Mouse (Mus musculus): ENCODE measurements around the gene 9830107B12Rik. TPM values are rescaled to one million over a fixed set of nuclear protein-coding genes. Genes with fewer than 3 reads are reported as not detected.
"Not testable (repeated sequence)": the region's sequence is repeated elsewhere in the genome, so short reads cannot be mapped to it uniquely, and the experiment has no call there.

Gene 9830107B12Rik
- 0.24 and 0.38 TPM in 2 replicates for polyA plus RNA-seq (2012; rRNA removed)

GRCm38 (mm10) chr17:48146120-48146519, at the start of gene 9830107B12Rik:
9830107B12Rik (minus strand) TSS chr17:48146268.
- Histone ChIP-seq H3K4me3 (ENCODE audit: low read depth, low read length) (no peak within 1 kb of the TSS; the same call in 1 of the 2 replicates), H3K4me1 (ENCODE audit: control insufficient read depth, insufficient read depth, insufficient read length, low read length) (no peaks in the 10 kb centered on the region), H3K27ac (ENCODE audit: insufficient read depth, low read depth, low read length) (no peak within 1 kb of the TSS), H3K27me3 (ENCODE audit: control insufficient read depth, insufficient read depth, low read length) (no peaks in the 10 kb centered on the region), H3K36me3 (ENCODE audit: control insufficient read depth, insufficient read depth, low read length) (no peaks in the 10 kb centered on the region)
- 75% methylated on average over 3 of the region's 3 CpGs for WGBS
- no peak for TF ChIP-seq CTCF (IDR thresholded peaks at IDR 0.05; ENCODE audit: extremely low read depth, insufficient read length, insufficient replicate concordance, low read depth, low read length)
- no peak for TF ChIP-seq POLR2A (IDR thresholded peaks at IDR 0.05; ENCODE audit: low read depth, low read length)

GRCm38 (mm10) chr17:48192366-48192765, 46.3 kb upstream of the 9830107B12Rik start:
- H3K4me1 ChIP-seq (ENCODE audit: control insufficient read depth, insufficient read depth, insufficient read length, low read length): no peaks in the 10 kb centered on the region
- WGBS: 65% methylated on average over 2 of the region's 2 CpGs
- TF ChIP-seq POLR2A (IDR thresholded peaks at IDR 0.05; ENCODE audit: low read depth, low read length): no peak
- no peak for TF ChIP-seq CTCF (IDR thresholded peaks at IDR 0.05; ENCODE audit: extremely low read depth, insufficient read length, insufficient replicate concordance, low read depth, low read length)
- H3K27ac ChIP-seq (ENCODE audit: insufficient read depth, low read depth, low read length): no peak overlapping the region
- no peak overlapping the region for H3K4me3 ChIP-seq (ENCODE audit: low read depth, low read length)
- H3K27me3 ChIP-seq (ENCODE audit: control insufficient read depth, insufficient read depth, low read length): no peaks in the 10 kb centered on the region
- H3K36me3 ChIP-seq (ENCODE audit: control insufficient read depth, insufficient read depth, low read length): no peaks in the 10 kb centered on the region

DNA sequence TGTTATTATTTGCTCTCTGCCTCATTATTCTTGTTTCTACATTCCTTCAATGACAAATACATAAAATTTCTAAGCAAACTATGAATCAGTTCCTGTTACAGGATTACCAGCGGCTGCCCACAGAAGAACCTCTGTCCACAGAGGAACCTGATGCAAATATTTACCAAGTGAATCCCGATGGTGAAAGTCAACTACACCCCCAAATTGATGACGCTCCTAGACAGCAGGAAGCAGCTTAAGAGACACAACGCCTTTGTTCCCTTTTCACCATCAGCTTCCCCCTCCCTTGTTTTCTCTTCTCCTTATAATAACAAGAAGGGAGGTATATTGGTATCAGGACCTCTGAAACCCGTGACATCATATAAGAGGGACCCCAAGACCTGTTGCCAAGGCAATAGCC, 39.2 kb upstream of the 9830107B12Rik start:
- Histone ChIP-seq H3K27ac (ENCODE audit: insufficient read depth, low read depth, low read length) (no peak overlapping the region), H3K36me3 (ENCODE audit: control insufficient read depth, insufficient read depth, low read length) (no peaks in the 10 kb centered on the region), H3K27me3 (ENCODE audit: control insufficient read depth, insufficient read depth, low read length) (no peaks in the 10 kb centered on the region), H3K4me3 (ENCODE audit: low read depth, low read length) (no peak overlapping the region), H3K4me1 (ENCODE audit: control insufficient read depth, insufficient read depth, insufficient read length, low read length) (no peaks in the 10 kb centered on the region)
- 20% methylated on average over 5 of the region's 5 CpGs for whole genome bisulfite sequencing
- no peak for TF ChIP-seq CTCF (IDR thresholded peaks at IDR 0.05; ENCODE audit: extremely low read depth, insufficient read length, insufficient replicate concordance, low read depth, low read length)
- TF ChIP-seq POLR2A (IDR thresholded peaks at IDR 0.05; ENCODE audit: low read depth, low read length): no peak

GRCm38 (mm10) chr17:48167103-48167502, 21.0 kb upstream of the 9830107B12Rik start, which contains the start of gene A530064D06Rik:
A530064D06Rik (minus strand) TSS chr17:48167275.
- H3K4me1 ChIP-seq (ENCODE audit: control insufficient read depth, insufficient read depth, insufficient read length, low read length); H3K27ac ChIP-seq (ENCODE audit: insufficient read depth, low read depth, low read length); H3K36me3 ChIP-seq (ENCODE audit: control insufficient read depth, insufficient read depth, low read length); H3K27me3 ChIP-seq (ENCODE audit: control insufficient read depth, insufficient read depth, low read length): not testable (repeated sequence)
- 0 out of 2 replicates have a peak within 1 kb of the TSS, but pooled peaks have one; percentile 8 for H3K4me3 ChIP-seq (ENCODE audit: low read depth, low read length)
- WGBS: 58% methylated on average over 2 of the region's 2 CpGs

- 24% methylated on average over 1 of the region's 1 CpGs for WGBS
- Histone ChIP-seq H3K4me1 (ENCODE audit: control insufficient read depth, insufficient read depth, insufficient read length, low read length) (no peaks in the 10 kb centered on the region), H3K36me3 (ENCODE audit: control insufficient read depth, insufficient read depth, low read length) (no peaks in the 10 kb centered on the region), H3K27ac (ENCODE audit: insufficient read depth, low read depth, low read length) (no peak overlapping the region), H3K4me3 (ENCODE audit: low read depth, low read length) (no peak overlapping the region), H3K27me3 (ENCODE audit: control insufficient read depth, insufficient read depth, low read length) (no peaks in the 10 kb centered on the region)
- no peak for TF ChIP-seq CTCF (IDR thresholded peaks at IDR 0.05; ENCODE audit: extremely low read depth, insufficient read length, insufficient replicate concordance, low read depth, low read length)
- no peak for TF ChIP-seq POLR2A (IDR thresholded peaks at IDR 0.05; ENCODE audit: low read depth, low read length)
Measured at GRCm38 (mm10) chr17:48157382-48158076, 11.5 kb upstream of the 9830107B12Rik start.

DNA sequence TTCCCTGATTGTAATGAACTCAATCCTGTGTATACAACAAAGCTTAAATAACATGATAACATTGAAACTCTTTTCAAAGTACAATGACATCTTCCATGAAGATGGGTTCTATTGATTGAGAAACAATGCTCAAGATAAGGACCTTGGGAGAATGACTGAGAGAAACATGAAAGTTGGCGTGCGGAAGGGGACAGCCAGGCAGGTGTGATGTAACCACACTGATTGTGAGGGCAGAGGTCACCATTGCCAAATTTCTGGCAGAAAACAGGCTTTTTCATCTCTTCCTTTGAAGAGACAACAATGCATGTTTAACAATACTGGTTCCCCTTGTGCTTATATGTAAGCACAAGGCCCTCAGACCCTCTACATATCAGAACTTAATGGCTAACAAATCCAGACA, 13.3 kb downstream of the 9830107B12Rik start:
- 74% methylated on average over 2 of the region's 2 CpGs for WGBS
- no peaks in the 10 kb centered on the region for H3K4me1 ChIP-seq (ENCODE audit: control insufficient read depth, insufficient read depth, insufficient read length, low read length)
- H3K27ac ChIP-seq (ENCODE audit: insufficient read depth, low read depth, low read length): no peak overlapping the region
- H3K4me3 ChIP-seq (ENCODE audit: low read depth, low read length): no peak overlapping the region
- no peaks in the 10 kb centered on the region for H3K36me3 ChIP-seq (ENCODE audit: control insufficient read depth, insufficient read depth, low read length)
- no peaks in the 10 kb centered on the region for H3K27me3 ChIP-seq (ENCODE audit: control insufficient read depth, insufficient read depth, low read length)
- TF ChIP-seq CTCF (IDR thresholded peaks at IDR 0.05; ENCODE audit: extremely low read depth, insufficient read length, insufficient replicate concordance, low read depth, low read length) (no peak), POLR2A (IDR thresholded peaks at IDR 0.05; ENCODE audit: low read depth, low read length) (no peak)

- H3K36me3 ChIP-seq (ENCODE audit: control insufficient read depth, insufficient read depth, low read length): no peaks in the 10 kb centered on the region
- no peaks in the 10 kb centered on the region for H3K27me3 ChIP-seq (ENCODE audit: control insufficient read depth, insufficient read depth, low read length)
- WGBS: 90% methylated on average over 20 of the region's 20 CpGs
- H3K4me3 ChIP-seq (ENCODE audit: low read depth, low read length): no peak overlapping the region
- no peak overlapping the region for H3K27ac ChIP-seq (ENCODE audit: insufficient read depth, low read depth, low read length)
- no peak for TF ChIP-seq CTCF (IDR thresholded peaks at IDR 0.05; ENCODE audit: extremely low read depth, insufficient read length, insufficient replicate concordance, low read depth, low read length)
- no peak for TF ChIP-seq POLR2A (IDR thresholded peaks at IDR 0.05; ENCODE audit: low read depth, low read length)
- no peaks in the 10 kb centered on the region for H3K4me1 ChIP-seq (ENCODE audit: control insufficient read depth, insufficient read depth, insufficient read length, low read length)
Measured at GRCm38 (mm10) chr17:48120456-48120855, 25.6 kb downstream of the 9830107B12Rik start.

All from small intestine, adult 2 months (tissue).